Mouse (Mus musculus) Patski (cell line): Measurements from ENCODE around the gene Tmx4. TPM values are rescaled to one million over a fixed set of nuclear protein-coding genes. Genes with fewer than 3 reads are reported as not detected.
A peak's percentile ranks its signal among the peaks of the same experiment; 100 is the strongest.

Source experiments
- ATAC-seq: fragments of 100-300 bp; one replicate; pipeline ENCODE4 v1.8.0; 2021
- CTCF ChIA-PET: fragments of 350-600 bp; sonication (Branson Sonifier 250); formaldehyde crosslinking; loops from one replicate; lab custom pipeline; 2022; ENCODE audit warnings: inconsistent platforms; lab: Charles Lee
- POLR2A ChIA-PET: fragments of 350-600 bp; sonication (Branson Sonifier 250); formaldehyde crosslinking; loops from one replicate; lab custom pipeline; 2022; ENCODE audit warnings: antibody characterized with exemption, inconsistent platforms; lab: Charles Lee
- DNase-seq: peaks from one replicate; pipeline ENCODE4 v3.0.0-alpha.2; 2011; ENCODE audit warnings: low read depth, low spot score
- H3K27me3 ChIP-seq: fragments of 371-371 bp; one replicate; pipeline ENCODE4 v1.5.1; 2021
- CTCF ChIP-seq: fragments of 100-300 bp; IDR thresholded peaks from one replicate; pipeline ENCODE4 v1.5.1; 2021
- in situ Hi-C: fragments of 300-500 bp; cut with MboI; formaldehyde crosslinking; loops from 3 replicates; pipeline ENCODE4 v1.11.1; 2018; ENCODE audit warnings: low pct_unique_long_range_greater_than_20kb, mixed read lengths
- polyA plus RNA-seq: library from polyadenylated mRNA; unstranded; gene quantifications from one replicate; pipeline ENCODE4 v1.2.3, GENCODE M21; 2021

Gene Tmx4
- polyA plus RNA-seq, 1 experiment from 2014 or later, result 40.0 TPM

DNA sequence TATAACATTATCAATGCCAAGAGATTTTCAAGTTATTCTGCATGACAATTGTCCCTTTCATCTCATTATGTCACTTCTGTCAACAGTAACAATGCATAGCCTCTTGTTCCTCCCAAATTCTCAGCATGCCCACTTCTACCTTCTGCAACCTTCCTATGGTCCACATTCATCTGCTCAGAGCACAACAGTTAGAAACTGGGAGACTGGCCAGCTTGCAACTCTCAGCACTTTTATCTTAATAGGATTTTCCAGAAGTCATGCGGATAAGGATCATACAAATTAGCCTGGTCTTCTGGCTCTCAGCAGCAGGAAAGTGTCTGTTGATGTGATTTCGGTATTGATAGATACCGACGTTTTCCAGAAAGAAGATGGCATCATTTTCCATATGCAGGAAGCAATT, 58.7 kb downstream of the Tmx4 start:
- in situ Hi-C loops, result no loop called here
- CTCF ChIA-PET, result interaction anchor here (1.4 kb wide), 1 partner anchor 16 kb away, joined by 3 read pairs; no protein-coding TSS in a partner anchor

GRCm38 (mm10) chr2:134559422-134559821, 84.5 kb downstream of the Tmx4 start:
- CTCF ChIA-PET, result interaction anchor here (1.9 kb wide), 1 partner anchor 10 kb away, joined by 4 read pairs; no protein-coding TSS in a partner anchor
- in situ Hi-C loops, result loop anchor here (10.0 kb wide), 1 partner anchor 115 kb away; no protein-coding TSS in a partner anchor

More for the DNA sequence above, 58.7 kb downstream of the Tmx4 start:
- DNase-seq, result no peak
- ATAC-seq, result no peak
- POLR2A ChIA-PET, result no interaction called here
- TF ChIP-seq CTCF, result no peak
- H3K27me3 ChIP-seq, result peaks cover 3% of the 10 kb centered on the region

GRCm38 (mm10) chr2:134554221-134554727, 89.7 kb downstream of the Tmx4 start, which contains the start of gene Hao1:
Gene Hao1, minus strand, starts transcription at chr2:134554368.
- in situ Hi-C loops, result loop anchor here (10.0 kb wide), 1 partner anchor 121 kb away; no protein-coding TSS in a partner anchor
- peaks cover 18% of the 10 kb centered on the region for H3K27me3 ChIP-seq
- no peak for TF ChIP-seq CTCF
- POLR2A ChIA-PET, result no interaction called here
- DNase-seq (no peak), ATAC-seq (no peak)
- CTCF ChIA-PET, result no interaction called here

More at GRCm38 (mm10) chr2:134559422-134559821, 84.5 kb downstream of the Tmx4 start:
- peaks cover 15% of the 10 kb centered on the region for H3K27me3 ChIP-seq
- DNase-seq (no peak), ATAC-seq (no peak)
- POLR2A ChIA-PET, result no interaction called here
- no peak for TF ChIP-seq CTCF

- DNase-seq, result no peak
- ATAC-seq, result no peak
- peaks cover 27% of the 10 kb centered on the region for H3K27me3 ChIP-seq
- TF ChIP-seq CTCF, result no peak
- CTCF ChIA-PET, result interaction anchor here (0.8 kb wide), 1 partner anchor 121 kb away, joined by 3 read pairs; no protein-coding TSS in a partner anchor
- in situ Hi-C loops, result loop anchor here (10.0 kb wide), 1 partner anchor 122 kb away; no protein-coding TSS in a partner anchor
- POLR2A ChIA-PET, result no interaction called here
Observed at GRCm38 (mm10) chr2:134552358-134552757, 91.6 kb downstream of the Tmx4 start.

DNA sequence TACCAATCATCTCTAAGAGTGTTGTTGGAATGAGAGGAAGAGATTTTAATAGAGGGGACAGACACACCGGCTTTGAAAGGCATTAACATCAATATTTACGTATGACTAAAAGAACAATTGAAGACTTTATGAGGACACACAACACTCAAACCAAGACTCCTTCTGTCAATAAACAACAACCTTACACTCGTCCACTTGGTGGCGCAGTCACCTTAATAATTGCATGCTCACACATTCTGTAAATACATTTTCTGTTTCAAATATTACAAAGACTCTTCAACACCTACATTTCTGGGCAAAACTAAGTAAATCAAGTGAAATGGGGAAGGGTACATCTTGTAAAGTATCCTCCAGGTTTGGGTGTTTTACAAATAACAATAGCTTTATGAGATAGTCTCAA, 94.2 kb downstream of the Tmx4 start:
- ChIA-PET CTCF (interaction anchor here (0.9 to 4.3 kb wide), 7 partner anchors 9 to 125 kb away, joined by 3 to 23 read pairs (median 3); no protein-coding TSS in a partner anchor), POLR2A (interaction anchor here (0.6 kb wide), 1 partner anchor 20 kb away, joined by 3 read pairs; no protein-coding TSS in a partner anchor)
- DNase-seq (peak; percentile 4), ATAC-seq (no peak)
- peaks cover 43% of the 10 kb centered on the region for H3K27me3 ChIP-seq
- peak; percentile 58 for TF ChIP-seq CTCF
- in situ Hi-C loops, result loop anchor here (5.0 to 10.0 kb wide), 2 partner anchors 125 to 778 kb away; no protein-coding TSS in a partner anchor

DNA sequence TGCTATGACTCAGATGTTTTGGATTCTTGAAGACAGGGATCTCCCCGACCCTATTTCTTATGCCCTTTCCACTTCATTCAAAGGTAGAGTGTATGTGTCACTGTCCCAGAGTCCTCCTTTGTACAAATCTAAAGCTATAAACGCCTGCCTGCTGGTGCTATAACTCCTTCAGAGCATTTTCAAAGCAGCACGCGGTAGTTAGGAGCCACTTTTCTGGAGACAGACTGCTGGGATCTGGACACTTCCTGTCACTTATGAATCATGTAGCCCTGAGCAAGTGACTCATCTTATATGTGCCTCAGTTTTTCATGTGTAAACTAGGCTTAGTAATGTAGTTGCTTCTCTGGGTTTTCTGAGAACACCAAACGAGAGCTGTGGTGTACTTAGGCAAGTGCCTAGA, 98.8 kb downstream of the Tmx4 start:
- ATAC-seq (peak; percentile 39), DNase-seq (no peak)
- in situ Hi-C loops, result loop anchor here (5.0 kb wide), 1 partner anchor 782 kb away; no protein-coding TSS in a partner anchor
- TF ChIP-seq CTCF, result no peak
- CTCF ChIA-PET, result interaction anchor here (0.6 kb wide), 1 partner anchor 10 kb away, joined by 3 read pairs; no protein-coding TSS in a partner anchor
- POLR2A ChIA-PET, result no interaction called here
- peaks cover 34% of the 10 kb centered on the region for H3K27me3 ChIP-seq

- POLR2A ChIA-PET, result no interaction called here
- ATAC-seq (no peak), DNase-seq (no peak)
- TF ChIP-seq CTCF, result no peak
- peaks cover 34% of the 10 kb centered on the region for H3K27me3 ChIP-seq
- CTCF ChIA-PET, result interaction anchor here (0.6 to 2.1 kb wide), 2 partner anchors 9 to 128 kb away, joined by 3 to 4 read pairs; no protein-coding TSS in a partner anchor
- in situ Hi-C loops, result loop anchor here (5.0 kb wide), 1 partner anchor 783 kb away; no protein-coding TSS in a partner anchor
Observed at GRCm38 (mm10) chr2:134544321-134545065, 99.5 kb downstream of the Tmx4 start.

Other genes starting within 250 kb of the Tmx4 start
- not detected for gene Hao1, start 89.8 kb downstream of the Tmx4 start, polyA plus RNA-seq
- gene Plcb1, start 141.9 kb upstream of the Tmx4 start, polyA plus RNA-seq, result 0.09 TPM